Mouse (Mus musculus) liver, embryonic 14.5 days (tissue): ENCODE measurements around the gene Kif5c. TPM values are rescaled to one million over a fixed set of nuclear protein-coding genes. Genes with fewer than 3 reads are reported as not detected.

ENCODE experiments used
- ATAC-seq: fragments of 200-750 bp; cut with Nextera tagmentation; 2 replicates; pipeline ENCODE4 v1.8.0; 2017; ENCODE audit warnings: moderate number of reproducible peaks, mild to moderate bottlenecking, moderate library complexity; ENCODE audit not compliant: insufficient read depth
- DNase-seq, 3 experiments: peaks; one replicate each; pipeline ENCODE4 v3.0.0-alpha.2; 2012 to 2013; ENCODE audit warnings: low read depth in 3 of 3, low spot score in 3 of 3
- H3K27ac ChIP-seq: fragments of 300-500 bp; sonication (generic); 2 replicates; pipeline ENCODE4 v1.5.1; 2014; ENCODE audit warnings: moderate library complexity, mild to moderate bottlenecking, control low read depth, inconsistent platforms
- H3K27me3 ChIP-seq: fragments of 300-500 bp; sonication (generic); 2 replicates; pipeline ENCODE4 v1.6.1; 2014; ENCODE audit warnings: mild to moderate bottlenecking, low read length, moderate library complexity; ENCODE audit not compliant: control insufficient read depth, insufficient read depth
- H3K36me3 ChIP-seq: fragments of 300-500 bp; sonication (generic); replicated peaks from 2 replicates; pipeline ENCODE4 v1.6.1; 2014; ENCODE audit warnings: low read depth; ENCODE audit not compliant: control insufficient read depth, insufficient read depth
- H3K4me1 ChIP-seq, 2 experiments: fragments of 200-500 bp in 1 of 2; fragments of 300-500 bp in 1 of 2; sonication (generic) in 1 of 2; replicated peaks; 2 replicates each; pipeline ENCODE4 v1.6.1; 2012 to 2014; ENCODE audit warnings: antibody characterized with exemption in 1 of 2, inconsistent platforms in 1 of 2, low read length in 1 of 2; ENCODE audit not compliant: control insufficient read depth in 2 of 2, insufficient read depth in 2 of 2
- H3K4me2 ChIP-seq: fragments of 300-500 bp; sonication (generic); 2 replicates; pipeline ENCODE4 v1.6.1; 2014; ENCODE audit warnings: low read depth, mild to moderate bottlenecking, control low read depth, moderate library complexity
- H3K4me3 ChIP-seq, 2 experiments: fragments of 200-500 bp in 1 of 2; fragments of 300-500 bp in 1 of 2; sonication (generic) in 1 of 2; 2 replicates each; pipeline ENCODE4 v1.5.1; 2012 to 2014; ENCODE audit warnings: low read depth in 2 of 2, low read length in 2 of 2, mild to moderate bottlenecking in 2 of 2, control low read depth in 1 of 2, inconsistent platforms in 1 of 2, moderate library complexity in 1 of 2; ENCODE audit not compliant: insufficient read depth in 1 of 2
- H3K9ac ChIP-seq: fragments of 300-500 bp; sonication (generic); replicated peaks from 2 replicates; pipeline ENCODE4 v1.6.1; 2014; ENCODE audit warnings: mild to moderate bottlenecking, control low read depth, moderate library complexity
- H3K9me3 ChIP-seq: fragments of 300-500 bp; sonication (generic); 2 replicates; pipeline ENCODE4 v1.6.1; 2016; ENCODE audit warnings: low read length, mixed read lengths; ENCODE audit not compliant: control insufficient read depth
- CTCF ChIP-seq: IDR thresholded peaks from 2 replicates; pipeline ENCODE4 v1.5.1; 2016; ENCODE audit warnings: antibody characterized with exemption, low read depth, control low read depth
- EP300 ChIP-seq: IDR thresholded peaks from 2 replicates; pipeline ENCODE4 v1.6.1; 2016; ENCODE audit warnings: antibody characterized with exemption, low read depth
- WGBS: fragments of 180-500 bp; shearing (Covaris S2); extraction: QIAGEN DNeasy Blood & Tissue Kit; methylation state at CpG from one replicate; pipeline ENCODE4 v1.1.7; 2014; ENCODE audit not compliant: insufficient replicate concordance; 5-methylcytosine and 5-hydroxymethylcytosine counted together
- polyA plus RNA-seq, 2 experiments: library from polyadenylated mRNA; depleted of rRNA in 1 of 2; stranded (reverse) in 1 of 2; unstranded in 1 of 2; fragments of >200 nt; fragmentation: Nextera tagmentation in 1 of 2; extraction: Ambion mirVana in 1 of 2; gene quantifications; 2 replicates each; pipeline versions ENCODE4 v1.2.1 to v1.2.3; 2012 to 2014

Kif5c gene
- polyA plus RNA-seq, 2 experiments: 0.10 to 0.17 TPM

DNA sequence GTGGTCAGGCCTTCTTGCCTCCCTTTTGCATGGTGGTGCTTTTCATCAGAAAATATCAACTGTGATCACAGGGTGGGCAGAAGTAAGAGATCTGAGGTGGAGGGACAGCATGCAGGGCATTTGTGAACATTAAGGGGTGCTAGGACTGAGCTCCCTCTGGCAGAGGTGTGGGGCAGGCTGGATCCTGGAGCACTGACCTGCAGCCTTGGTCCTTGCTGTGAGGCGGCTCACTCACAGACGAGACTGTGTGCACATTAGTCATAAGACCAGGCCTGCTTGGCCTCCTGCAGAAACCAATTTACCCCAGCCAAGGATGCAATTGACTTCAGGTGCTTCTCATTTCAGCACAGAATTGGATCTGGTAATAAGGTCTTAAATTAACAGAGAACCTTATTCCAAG lies 128.6 kb downstream of the Kif5c start:
- Histone ChIP-seq H3K27ac (no peak overlapping the region), H3K36me3 (no peaks in the 10 kb centered on the region), H3K4me1 (no peaks in the 10 kb centered on the region), H3K9me3 (no peaks in the 10 kb centered on the region), H3K4me2 (no peak overlapping the region), H3K9ac (no peak overlapping the region), H3K4me3 (no peak overlapping the region), H3K27me3 (no peaks in the 10 kb centered on the region)
- no peak for DNase-seq
- TF ChIP-seq CTCF (no peak), EP300 (no peak)
- ATAC-seq: no peak
- 64% methylated on average over 2 of the region's 2 CpGs for WGBS

DNA sequence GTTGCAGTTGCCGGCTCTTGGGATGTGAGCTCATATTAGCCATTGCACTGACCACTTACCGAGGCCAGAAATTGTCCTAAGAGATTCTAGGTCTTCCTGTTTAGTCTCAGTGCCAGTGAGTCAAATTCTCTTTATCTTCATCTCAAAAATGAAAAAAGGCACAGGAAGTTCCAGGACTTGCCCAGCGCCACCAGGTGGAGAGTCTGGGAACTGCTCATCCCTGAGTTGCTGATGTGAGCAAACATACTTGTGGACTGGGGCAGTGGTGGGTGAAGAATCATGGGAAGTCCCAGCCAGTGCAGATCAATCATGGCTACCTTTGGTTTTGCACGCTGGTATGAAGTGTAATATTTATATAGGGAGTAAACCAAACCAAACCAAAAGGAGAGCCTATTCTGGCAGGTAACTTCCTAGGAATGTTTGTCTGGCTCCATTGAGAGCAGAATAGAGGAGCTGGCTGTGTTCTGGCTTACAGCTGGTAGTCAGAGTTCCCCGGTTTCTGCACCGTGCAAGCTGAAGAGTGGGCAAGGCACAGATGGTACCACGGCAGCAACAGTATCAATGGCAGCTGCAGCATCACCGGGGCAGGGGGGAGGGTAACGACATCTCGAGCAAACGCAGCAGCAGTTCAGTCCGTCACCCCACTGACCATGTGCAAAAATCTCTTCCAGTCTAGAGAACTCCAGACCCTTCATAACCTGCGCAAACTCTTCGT lies 129.7 kb downstream of the Kif5c start:
- 63% methylated on average over 14 of the region's 14 CpGs for WGBS
- no peak overlapping the region for H3K4me2 ChIP-seq
- TF ChIP-seq EP300: no peak
- peak; percentile 74 for TF ChIP-seq CTCF
- H3K27me3 ChIP-seq: no peaks in the 10 kb centered on the region
- no peak for DNase-seq
- H3K27ac ChIP-seq: no peak overlapping the region
- no peaks in the 10 kb centered on the region for H3K4me1 ChIP-seq
- H3K9me3 ChIP-seq: no peaks in the 10 kb centered on the region
- H3K9ac ChIP-seq: no peak overlapping the region
- H3K36me3 ChIP-seq: no peaks in the 10 kb centered on the region
- ATAC-seq: no peak
- H3K4me3 ChIP-seq: no peak overlapping the region

DNA sequence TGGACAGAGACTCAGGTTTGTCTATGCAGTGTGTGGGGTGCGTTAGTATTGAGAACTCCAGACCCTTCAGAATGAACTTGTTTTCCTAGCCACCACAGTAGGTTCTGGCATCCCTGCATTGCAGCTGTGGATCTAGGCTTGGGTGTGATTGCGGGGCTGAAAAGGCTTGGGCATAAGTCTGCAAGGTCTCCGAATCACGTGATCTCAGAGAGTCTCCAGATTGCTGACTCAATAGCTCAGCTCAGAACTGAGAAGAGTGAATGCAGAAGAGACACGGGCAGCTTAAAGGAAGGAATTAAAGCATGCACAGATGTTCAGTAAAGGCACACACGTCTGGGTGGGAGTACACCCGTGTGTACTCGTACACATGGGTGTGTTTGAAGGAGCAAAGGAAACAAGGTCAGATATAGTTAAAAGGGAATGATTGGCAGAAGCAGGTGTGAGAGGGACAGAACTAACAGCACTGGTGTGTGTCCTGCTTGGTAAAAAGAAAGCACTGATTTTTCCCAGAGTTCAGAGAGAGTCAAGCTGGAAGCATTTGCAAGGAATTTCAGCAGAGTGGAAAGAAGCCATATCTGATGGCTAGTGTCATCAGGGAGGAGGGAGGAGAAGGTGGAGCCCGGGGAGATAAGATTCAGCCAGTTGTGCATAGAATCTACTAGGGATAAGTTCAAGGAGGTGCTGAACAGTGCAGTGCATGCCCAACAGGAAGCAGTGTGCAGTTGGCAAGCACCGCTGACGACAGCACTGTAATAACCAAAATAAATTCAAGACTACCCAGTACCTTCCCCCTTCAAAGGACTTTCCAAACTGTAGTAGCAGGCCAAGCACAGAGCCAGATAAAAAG lies 130.9 kb downstream of the Kif5c start:
- TF ChIP-seq CTCF (no peak), EP300 (no peak)
- Histone ChIP-seq H3K36me3 (no peaks in the 10 kb centered on the region), H3K4me2 (no peak overlapping the region), H3K9me3 (no peaks in the 10 kb centered on the region), H3K27ac (no peak overlapping the region), H3K27me3 (no peaks in the 10 kb centered on the region), H3K9ac (no peak overlapping the region), H3K4me1 (no peaks in the 10 kb centered on the region), H3K4me3 (no peak overlapping the region)
- ATAC-seq (no peak), DNase-seq (no peak)
- WGBS: 51% methylated on average over 11 of the region's 11 CpGs

DNA sequence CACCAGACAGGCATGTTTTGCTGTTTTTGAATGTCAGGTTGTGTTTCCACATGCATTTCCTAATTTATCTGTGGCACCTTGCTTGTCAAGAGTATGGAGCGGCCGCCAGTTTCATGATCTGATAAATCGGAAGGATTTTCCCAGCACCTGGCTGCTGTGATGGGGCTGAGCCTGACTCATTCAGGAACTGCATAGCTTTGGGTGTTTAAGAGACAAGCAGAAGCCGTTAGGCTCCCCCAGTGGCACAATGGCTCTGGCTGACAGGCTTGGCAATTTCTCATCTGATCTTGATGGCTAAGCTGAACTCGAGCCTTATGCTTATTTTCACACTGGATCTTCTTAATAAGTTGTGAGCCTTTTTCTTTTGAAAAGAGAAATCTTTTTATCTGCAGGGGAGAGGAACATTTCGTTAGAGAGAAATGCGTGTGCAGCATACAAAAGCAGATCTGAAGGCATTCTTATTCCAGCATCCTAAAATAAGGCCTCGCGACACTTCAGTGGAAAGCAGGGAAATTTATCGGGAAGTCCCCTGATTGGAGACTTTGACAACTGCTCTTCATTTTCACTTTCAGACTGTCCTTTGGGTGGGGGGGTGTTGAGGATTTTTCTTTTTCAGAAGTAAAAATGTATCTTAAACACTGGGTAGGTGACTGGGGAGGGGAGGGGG lies 132.6 kb downstream of the Kif5c start:
- H3K4me1 ChIP-seq: no peaks in the 10 kb centered on the region
- 64% methylated on average over 10 of the region's 10 CpGs for WGBS

DNA sequence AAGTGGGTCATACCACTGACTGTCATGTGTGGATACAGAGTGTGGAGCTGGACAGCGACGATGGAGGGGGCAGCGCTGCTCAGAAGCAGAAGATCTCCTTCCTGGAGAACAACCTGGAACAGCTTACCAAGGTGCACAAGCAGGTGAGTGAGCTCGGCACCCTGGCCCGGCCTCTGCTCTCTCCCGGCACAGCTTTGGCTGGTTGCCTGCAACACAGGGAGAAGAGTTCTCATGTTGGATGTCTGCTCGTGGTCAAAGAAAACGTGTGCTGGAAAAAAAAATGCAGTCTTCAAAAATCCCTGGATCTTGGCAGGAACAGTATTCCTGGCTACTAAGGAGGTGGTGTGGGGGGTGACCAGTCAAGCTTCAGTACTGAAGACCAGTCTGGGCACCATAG lies 133.1 kb downstream of the Kif5c start:
- DNase-seq (no peak), ATAC-seq (no peak)
- Histone ChIP-seq H3K27me3 (no peaks in the 10 kb centered on the region), H3K36me3 (no peaks in the 10 kb centered on the region), H3K4me3 (no peak overlapping the region), H3K4me1 (no peaks in the 10 kb centered on the region), H3K27ac (no peak overlapping the region), H3K9me3 (no peaks in the 10 kb centered on the region), H3K9ac (no peak overlapping the region), H3K4me2 (no peak overlapping the region)
- no peak for TF ChIP-seq EP300
- no peak for TF ChIP-seq CTCF
- WGBS: 61% methylated on average over 8 of the region's 8 CpGs

More for the DNA sequence above, 132.6 kb downstream of the Kif5c start:
- ATAC-seq: no peak
- Histone ChIP-seq H3K36me3 (no peaks in the 10 kb centered on the region), H3K4me3 (no peak overlapping the region), H3K9me3 (no peaks in the 10 kb centered on the region), H3K27ac (no peak overlapping the region), H3K27me3 (no peaks in the 10 kb centered on the region), H3K4me2 (no peak overlapping the region), H3K9ac (no peak overlapping the region)
- no peak for DNase-seq
- TF ChIP-seq EP300 (no peak), CTCF (no peak)
